Mouse (Mus musculus) ES-E14 (cell line): ENCODE measurements around the gene Foxc1. TPM values are rescaled to one million over a fixed set of nuclear protein-coding genes. Genes with fewer than 3 reads are reported as not detected.

Source experiments
- DNase-seq: peaks from one replicate; pipeline ENCODE4 v3.0.0-alpha.2; 2013; ENCODE audit warnings: low read depth, low spot score
- H3K27ac ChIP-seq: 2 replicates; pipeline ENCODE4 v1.5.1; 2012; ENCODE audit warnings: low read depth, mild to moderate bottlenecking, low read length, moderate library complexity, mixed read lengths; ENCODE audit not compliant: poor library complexity, insufficient read depth, severe bottlenecking
- H3K36me3 ChIP-seq: 2 replicates; pipeline ENCODE4 v1.6.1; 2012; ENCODE audit warnings: mild to moderate bottlenecking, low read length, moderate library complexity, mixed read lengths; ENCODE audit not compliant: control insufficient read depth, poor library complexity, insufficient read depth, severe bottlenecking
- H3K4me1 ChIP-seq, 2 experiments: fragments of 150-350 bp in 1 of 2; sonication (generic) in 1 of 2; 2 replicates each; pipeline ENCODE4 v1.6.1; 2012; ENCODE audit warnings: low read length in 2 of 2, mild to moderate bottlenecking in 1 of 2, mixed read lengths in 1 of 2; ENCODE audit not compliant: control insufficient read depth in 2 of 2, insufficient read depth in 2 of 2, poor library complexity in 1 of 2
- H3K4me3 ChIP-seq, 2 experiments: fragments of 150-350 bp in 1 of 2; sonication (generic) in 1 of 2; 2 replicates each; pipeline ENCODE4 v1.5.1; 2012; ENCODE audit warnings: low read length in 2 of 2, low read depth in 1 of 2, mild to moderate bottlenecking in 1 of 2, mixed read lengths in 1 of 2; ENCODE audit not compliant: insufficient read depth in 1 of 2, poor library complexity in 1 of 2, severe bottlenecking in 1 of 2
- H3K9ac ChIP-seq: 2 replicates; pipeline ENCODE4 v1.6.1; 2012; ENCODE audit warnings: low read depth, mild to moderate bottlenecking, low read length, mixed read lengths; ENCODE audit not compliant: poor library complexity, insufficient read depth, severe bottlenecking
- H3K9me3 ChIP-seq: fragments of 150-350 bp; sonication (generic); 2 replicates; pipeline ENCODE4 v1.6.1; 2012; ENCODE audit warnings: low read depth, mild to moderate bottlenecking, low read length; ENCODE audit not compliant: control insufficient read depth, insufficient read depth
- CHD2 ChIP-seq: IDR thresholded peaks from 2 replicates; pipeline ENCODE4 v1.6.1; 2014; ENCODE audit warnings: mild to moderate bottlenecking, low read depth, low read length, inconsistent platforms
- HCFC1 ChIP-seq: IDR thresholded peaks from 2 replicates; pipeline ENCODE4 v1.6.1; 2012; ENCODE audit warnings: low read length, inconsistent platforms, borderline replicate concordance; ENCODE audit not compliant: insufficient read depth
- MAFK ChIP-seq: IDR thresholded peaks from 2 replicates; pipeline ENCODE4 v1.6.1; 2014; ENCODE audit warnings: mild to moderate bottlenecking, low read depth, low read length, inconsistent platforms; ENCODE audit not compliant: insufficient read depth
- ZC3H11A ChIP-seq: IDR thresholded peaks from 2 replicates; pipeline ENCODE4 v1.6.1; 2012; ENCODE audit warnings: low read depth, mild to moderate bottlenecking, inconsistent platforms, low read length, borderline replicate concordance
- ZNF384 ChIP-seq: IDR thresholded peaks from 2 replicates; pipeline ENCODE4 v1.6.1; 2012; ENCODE audit warnings: low read depth, low read length, inconsistent platforms
- in situ Hi-C, 2 experiments: fragments of 600-800 bp; cut with MboI; formaldehyde crosslinking; loops; one replicate each; pipeline ENCODE4 v1.15.1; 2025; ENCODE audit warnings: low sequenced_read_pairs in 2 of 2, inconsistent platforms in 1 of 2; ENCODE audit not compliant: unreplicated experiment in 2 of 2
- total RNA-seq: library from RNA; depleted of rRNA; stranded (reverse); fragments of 300-350 nt; gene quantifications from 2 replicates; pipeline ENCODE4 v1.2.3, GENCODE M21; 2012

Gene Foxc1
- total RNA-seq, 1 experiment: 1.2 TPM

- DNase-seq: no peak
- Histone ChIP-seq H3K27ac (no peak overlapping the region), H3K4me1 (no peaks in the 10 kb centered on the region), H3K9ac (no peak overlapping the region), H3K36me3 (no peaks in the 10 kb centered on the region), H3K9me3 (no peaks in the 10 kb centered on the region), H3K4me3 (no peak overlapping the region)
- in situ Hi-C loops: no loop called here
- TF ChIP-seq CHD2 (no peak), ZNF384 (no peak), MAFK (no peak), HCFC1 (no peak)
Measured at GRCm38 (mm10) chr13:31772882-31773281, 33.6 kb upstream of the Foxc1 start.

DNA sequence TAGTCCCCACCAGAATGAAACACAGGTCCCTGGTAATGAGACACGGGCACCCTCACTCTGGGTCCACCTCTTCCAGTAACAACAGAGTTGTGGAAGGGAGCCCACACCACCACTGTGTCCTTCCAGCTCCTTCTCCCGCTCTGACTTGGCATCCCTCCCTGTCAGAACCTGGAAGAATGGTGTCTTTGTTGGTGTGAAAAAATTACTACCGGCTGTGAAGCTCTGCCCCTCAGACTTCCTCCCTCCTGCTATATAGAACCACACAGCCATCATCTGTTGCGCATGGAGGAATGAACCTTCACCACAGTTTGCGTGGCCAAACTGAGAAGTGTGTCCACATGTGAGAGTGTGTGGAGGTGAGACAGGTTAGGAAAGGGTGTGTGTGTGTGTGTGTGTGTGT, 30.7 kb upstream of the Foxc1 start:
- DNase-seq: no peak
- H3K4me1 ChIP-seq: peaks cover 3 to 7% of the 10 kb centered on the region in 2 experiments; a peak in 3 of 4 replicates
- no peak overlapping the region for H3K27ac ChIP-seq
- no peaks in the 10 kb centered on the region for H3K36me3 ChIP-seq
- in situ Hi-C loops: loop anchor here (25.0 kb wide), 2 partner anchors 637 to 912 kb away; no protein-coding TSS in a partner anchor
- H3K9ac ChIP-seq: no peak overlapping the region
- no peak overlapping the region for H3K4me3 ChIP-seq
- H3K9me3 ChIP-seq: no peaks in the 10 kb centered on the region
- TF ChIP-seq HCFC1 (no peak), ZNF384 (no peak), MAFK (no peak), ZC3H11A (no peak), CHD2 (no peak)

DNA sequence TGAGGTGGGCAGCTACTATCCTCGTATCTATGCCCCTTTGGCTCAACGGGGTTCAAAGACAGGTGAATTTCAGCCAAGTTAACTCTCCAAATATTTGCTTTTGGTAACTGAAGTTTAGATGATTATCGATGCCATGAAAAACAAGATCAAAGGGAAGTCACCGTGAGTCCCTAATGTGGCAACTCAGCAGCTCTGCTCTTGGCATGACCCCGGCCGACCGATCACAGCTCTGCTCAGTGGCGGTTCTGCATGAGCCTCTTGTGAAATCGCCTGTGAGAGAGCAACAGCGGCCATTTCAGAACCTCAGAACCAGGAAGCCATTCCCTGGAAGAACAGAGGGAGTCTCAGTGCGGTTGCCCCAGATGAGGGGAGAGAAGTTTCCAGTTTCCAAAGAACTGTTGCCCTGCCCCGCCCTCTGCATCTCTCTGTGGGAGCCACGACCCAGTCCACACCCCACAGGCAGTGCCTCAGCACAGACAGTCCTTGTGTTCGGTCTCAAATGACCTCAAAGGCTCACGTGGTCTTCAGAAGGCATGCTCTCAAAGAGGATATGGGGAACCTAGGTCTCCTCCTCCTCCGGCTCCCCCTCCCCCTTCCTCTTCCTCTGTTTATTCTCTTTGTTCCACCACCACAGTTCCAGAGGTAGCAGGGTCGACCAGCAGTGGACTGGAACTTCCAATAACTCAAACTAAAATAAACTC, 27.0 kb upstream of the Foxc1 start:
- Histone ChIP-seq H3K36me3 (no peaks in the 10 kb centered on the region), H3K4me3 (no peak overlapping the region), H3K9ac (no peak overlapping the region), H3K9me3 (no peaks in the 10 kb centered on the region), H3K27ac (no peak overlapping the region), H3K4me1 (peaks cover 3 to 7% of the 10 kb centered on the region in 2 experiments; a peak in 3 of 4 replicates)
- TF ChIP-seq HCFC1: no peak
- no peak for DNase-seq
- in situ Hi-C loops: loop anchor here (25.0 kb wide), 2 partner anchors 633 to 908 kb away; no protein-coding TSS in a partner anchor

DNA sequence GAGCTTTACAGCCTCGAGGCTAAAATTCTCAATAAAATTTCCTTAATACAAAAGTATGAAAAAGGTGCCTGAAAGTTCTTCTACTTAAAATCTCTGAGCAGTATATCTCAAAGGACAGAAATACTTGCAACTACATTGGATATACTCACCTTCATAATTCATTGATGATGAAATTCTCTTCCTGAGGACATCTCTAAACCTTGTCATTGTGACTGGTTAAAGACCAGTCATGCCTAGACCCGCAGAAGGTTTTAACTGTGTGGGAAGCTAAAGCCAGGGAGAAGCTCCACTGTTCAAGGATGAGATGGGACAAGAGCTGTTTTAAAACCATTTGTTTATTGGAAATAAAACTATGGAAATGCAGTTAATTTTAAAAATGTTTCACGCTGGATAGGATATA, 26.1 kb upstream of the Foxc1 start:
- H3K4me3 ChIP-seq: no peak overlapping the region
- H3K27ac ChIP-seq: no peak overlapping the region
- no peaks in the 10 kb centered on the region for H3K36me3 ChIP-seq
- TF ChIP-seq MAFK: no peak
- TF ChIP-seq HCFC1: no peak
- TF ChIP-seq CHD2: no peak
- no peak for TF ChIP-seq ZC3H11A
- TF ChIP-seq ZNF384: no peak
- H3K4me1 ChIP-seq: peaks cover 3 to 7% of the 10 kb centered on the region in 2 experiments; a peak in 3 of 4 replicates
- no peak for DNase-seq
- H3K9ac ChIP-seq: no peak overlapping the region
- no peaks in the 10 kb centered on the region for H3K9me3 ChIP-seq
- in situ Hi-C loops: loop anchor here (25.0 kb wide), 2 partner anchors 632 to 907 kb away; no protein-coding TSS in a partner anchor

- no peak overlapping the region for H3K27ac ChIP-seq
- no peaks in the 10 kb centered on the region for H3K9me3 ChIP-seq
- H3K9ac ChIP-seq: no peak overlapping the region
- peaks cover 3 to 7% of the 10 kb centered on the region in 2 experiments; a peak in 3 of 4 replicates for H3K4me1 ChIP-seq
- H3K36me3 ChIP-seq: no peaks in the 10 kb centered on the region
- TF ChIP-seq CHD2 (no peak), HCFC1 (no peak), ZC3H11A (no peak), MAFK (no peak), ZNF384 (no peak)
- in situ Hi-C loops: loop anchor here (25.0 kb wide), 2 partner anchors 630 to 905 kb away; no protein-coding TSS in a partner anchor
- H3K4me3 ChIP-seq: no peak overlapping the region
- DNase-seq: no peak
Measured at GRCm38 (mm10) chr13:31782063-31782462, 24.4 kb upstream of the Foxc1 start.
